Mouse (Mus musculus) NIH3T3 (cell line): ENCODE measurements around the gene Rbms2.

Experiments
- DNase-seq: peaks from one replicate; pipeline ENCODE4 v3.0.0-alpha.2; 2012; ENCODE audit warnings: low read depth

Gene Rbms2

GRCm38 (mm10) chr10:128140236-128140952 lies 39.7 kb downstream of the Rbms2 start:
- DNase-seq = peak; percentile 77

- no peak for DNase-seq
Measured at GRCm38 (mm10) chr10:128135374-128135773, 44.7 kb downstream of the Rbms2 start.

GRCm38 (mm10) chr10:128133650-128134332 lies 46.3 kb downstream of the Rbms2 start:
- DNase-seq = no peak

GRCm38 (mm10) chr10:128131812-128132211 lies 48.3 kb downstream of the Rbms2 start:
- no peak for DNase-seq

- no peak for DNase-seq
Measured at GRCm38 (mm10) chr10:128131297-128131696, 48.8 kb downstream of the Rbms2 start.

GRCm38 (mm10) chr10:128128143-128128542 lies 52.0 kb downstream of the Rbms2 start:
- DNase-seq = no peak

- no peak for DNase-seq
Measured at GRCm38 (mm10) chr10:128127497-128127896, 52.6 kb downstream of the Rbms2 start.

- DNase-seq = no peak
Measured at GRCm38 (mm10) chr10:128125951-128126350, 54.1 kb downstream of the Rbms2 start.

- no peak for DNase-seq
Measured at GRCm38 (mm10) chr10:128124831-128125230, 55.3 kb downstream of the Rbms2 start.

GRCm38 (mm10) chr10:128123833-128124232 lies 56.3 kb downstream of the Rbms2 start:
- DNase-seq = no peak

- DNase-seq = no peak
Measured at GRCm38 (mm10) chr10:128111227-128111626, 68.9 kb downstream of the Rbms2 start.

- no peak for DNase-seq
Measured at GRCm38 (mm10) chr10:128110103-128110761, 69.9 kb downstream of the Rbms2 start.

GRCm38 (mm10) chr10:128097587-128097971 lies 82.5 kb downstream of the Rbms2 start:
- peak; percentile 68 for DNase-seq

- DNase-seq = peak; percentile 95
Measured at GRCm38 (mm10) chr10:128096693-128097586, 83.2 kb downstream of the Rbms2 start.

- no peak for DNase-seq
Measured at GRCm38 (mm10) chr10:128096313-128096692, 83.8 kb downstream of the Rbms2 start.

GRCm38 (mm10) chr10:128095003-128095636 lies 85.0 kb downstream of the Rbms2 start:
- no peak for DNase-seq

GRCm38 (mm10) chr10:128094340-128094968 lies 85.6 kb downstream of the Rbms2 start:
- peak; percentile 93 for DNase-seq

- no peak for DNase-seq
Measured at GRCm38 (mm10) chr10:128093496-128094294, 86.4 kb downstream of the Rbms2 start.

GRCm38 (mm10) chr10:128092506-128093495 lies 87.3 kb downstream of the Rbms2 start:
- peak; percentile 77 for DNase-seq
